Mouse (Mus musculus) kidney, adult 10 weeks (tissue): Measurements from ENCODE around the gene Larp1. TPM values are rescaled to one million over a fixed set of nuclear protein-coding genes. Genes with fewer than 3 reads are reported as not detected.

Source experiments
- polyA plus RNA-seq: library from polyadenylated mRNA; stranded (reverse); fragments of 350-450 nt; fragmentation: Illumina TruSeq; extraction: RNeasy Lipid Tissue Mini Kit (QIAGEN cat#74804); gene quantifications from one replicate; pipeline ENCODE4 v1.2.3, GENCODE M21; 2014; ENCODE audit warnings: low read depth, low replicate concordance

Gene Larp1
- polyA plus RNA-seq: 16.2 TPM

DNA sequence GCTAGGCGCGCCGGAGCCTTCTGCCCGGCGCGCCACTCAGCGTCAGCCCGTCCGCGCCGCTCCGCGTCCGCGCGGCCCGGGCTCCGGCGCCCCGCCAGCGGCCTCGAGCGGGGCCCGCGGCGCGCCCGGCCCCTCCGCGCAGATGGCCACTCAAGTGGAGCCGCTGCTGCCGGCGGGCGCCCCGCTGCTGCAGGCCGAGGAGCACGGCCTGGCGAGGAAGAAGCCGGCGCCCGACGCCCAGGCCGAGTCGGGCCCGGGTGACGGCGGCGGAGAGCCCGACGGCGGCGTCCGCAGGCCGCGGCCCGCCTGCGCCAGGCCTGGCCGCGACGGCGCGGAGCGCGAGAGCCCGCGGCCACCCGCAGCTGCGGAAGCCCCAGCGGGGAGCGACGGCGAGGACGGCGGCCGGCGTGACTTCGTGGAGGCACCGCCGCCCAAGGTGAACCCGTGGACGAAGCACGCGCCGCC lies at the start of gene Larp1:
TSS of gene Larp1 (plus strand) at position 14 of the 465 bp plus-strand sequence.

GRCm38 (mm10) chr11:58093021-58093528 lies 84.2 kb downstream of the Larp1 start, which contains the start of gene Gm12248:
Gene Gm12248, minus strand, starts transcription at chr11:58093134.

DNA sequence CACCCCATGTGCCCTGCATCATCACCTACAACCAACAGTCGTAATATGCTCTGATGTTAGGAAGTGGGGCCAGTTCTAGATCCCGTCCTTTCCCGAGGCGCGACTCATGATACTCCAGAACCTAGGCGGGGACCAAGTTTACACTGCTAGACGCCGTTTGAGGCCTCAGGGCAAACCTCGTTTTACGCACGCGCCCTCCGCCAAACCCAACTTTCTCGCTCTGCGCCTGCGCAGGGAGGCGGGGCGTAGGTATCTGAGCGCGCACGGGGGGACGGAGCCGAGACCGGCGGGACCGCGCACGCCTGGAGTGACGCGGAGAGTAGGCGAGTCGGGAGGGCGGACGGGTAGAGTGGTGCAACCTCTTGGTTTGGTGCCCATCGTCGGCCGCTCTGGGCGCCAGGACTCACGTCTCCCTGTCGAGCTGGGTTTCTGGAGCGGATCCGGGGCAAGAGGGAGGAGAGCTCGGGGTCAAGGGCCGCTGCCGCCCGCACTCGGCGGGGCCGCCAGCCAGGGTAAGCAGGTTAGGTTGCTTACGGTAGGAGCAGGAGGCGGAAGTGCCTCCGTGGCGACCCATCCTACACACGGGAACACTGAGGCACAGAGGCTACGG lies 94.9 kb downstream of the Larp1 start, which contains the start of gene Cnot8:
TSS of gene Cnot8 (plus strand) at position 457 of the 610 bp plus-strand sequence.

Other genes starting within 250 kb of the Larp1 start
- 4.9 TPM for gene Sap30l, start 207.4 kb upstream of the Larp1 start, polyA plus RNA-seq
- gene Hand1, start 176.2 kb upstream of the Larp1 start, polyA plus RNA-seq: not detected
- not detected for gene Gm12248, start 84.1 kb downstream of the Larp1 start, polyA plus RNA-seq
- gene Cnot8, start 95.1 kb downstream of the Larp1 start, polyA plus RNA-seq: 24.2 TPM
- 3.9 TPM for gene Gemin5, start 159.5 kb downstream of the Larp1 start, polyA plus RNA-seq
- gene Mrpl22, start 162.6 kb downstream of the Larp1 start, polyA plus RNA-seq: 70.5 TPM
- gene Igtp, start 190.5 kb downstream of the Larp1 start, polyA plus RNA-seq: 11.9 TPM
- gene Irgm2, start 190.6 kb downstream of the Larp1 start, polyA plus RNA-seq: 17.5 TPM